Mouse (Mus musculus): ENCODE measurements around the gene Gm49392. TPM values are rescaled to one million over a fixed set of nuclear protein-coding genes. Genes with fewer than 3 reads are reported as not detected.

The Gm49392 gene
- total RNA-seq, 2 experiments from 2014 or later, result 0.58 to 0.99 TPM

Other genes starting within 250 kb of the Gm49392 start
- not detected for gene BC051665, start 110.5 kb downstream of the Gm49392 start, total RNA-seq (2021)
- gene Ctsll3, start 94.0 kb downstream of the Gm49392 start, total RNA-seq (2021), result not detected
- 10 to 100 TPM; 21.8 to 23.7 TPM for gene 4930486L24Rik, start 32.4 kb downstream of the Gm49392 start, total RNA-seq (2021)
- 10 to 100 TPM in 1 of 2 experiments, 1 to 10 TPM in 1; 5.2 to 11.0 TPM for gene Ctla2b, start 553 bp upstream of the Gm49392 start, total RNA-seq (2021)
- not detected for gene Tpbpb, start 8.0 kb upstream of the Gm49392 start, total RNA-seq (2021)
- not detected for gene Gm49393, start 38.7 kb upstream of the Gm49392 start, total RNA-seq (2021)
- 1 to 10 TPM in 1 of 2 experiments, under 1 TPM in 1; 0.70 to 1.8 TPM for gene Gm49391, start 39.7 kb upstream of the Gm49392 start, total RNA-seq (2021)
- gene Ctla2a, start 39.7 kb upstream of the Gm49392 start, total RNA-seq (2021), result 10 to 100 TPM; 44.4 to 56.3 TPM
- not detected for gene Tpbpa, start 45.1 kb upstream of the Gm49392 start, total RNA-seq (2021)
- not detected for gene Ctsj, start 109.1 kb upstream of the Gm49392 start, total RNA-seq (2021)
- not detected for gene Ctsq, start 143.7 kb upstream of the Gm49392 start, total RNA-seq (2021)